Mouse (Mus musculus): ENCODE results near the gene Wfikkn1. TPM values are rescaled to one million over a fixed set of nuclear protein-coding genes. Genes with fewer than 3 reads are reported as not detected.

Gene Wfikkn1
- polyA plus RNA-seq, 1 experiment, result 1.4 TPM

GRCm38 (mm10) chr17:25913877-25914275 lies 33.2 kb upstream of the Wfikkn1 start:
- no peak for TF ChIP-seq POLR2A (IDR thresholded peaks at IDR 0.05; ENCODE audit: borderline replicate concordance, low read depth, low read length)
- peak overlapping the region; percentile 69 for H3K4me3 ChIP-seq (ENCODE audit: insufficient read depth, low read length)
- peak overlapping the region; percentile 98 for H3K27ac ChIP-seq (ENCODE audit: insufficient read depth, low read depth, low read length)
- peaks cover 58% of the 10 kb centered on the region for H3K4me1 ChIP-seq (ENCODE audit: control insufficient read depth, insufficient read depth, low read length)

- Histone ChIP-seq H3K4me1 (ENCODE audit: control insufficient read depth, insufficient read depth, low read length) (peaks cover 57% of the 10 kb centered on the region), H3K4me3 (ENCODE audit: insufficient read depth, low read length) (peak overlapping the region; percentile 69), H3K27ac (ENCODE audit: insufficient read depth, low read depth, low read length) (peak overlapping the region; percentile 96)
- no peak for TF ChIP-seq CTCF (IDR thresholded peaks at IDR 0.05; ENCODE audit: low read depth, low read length)
- no peak for TF ChIP-seq POLR2A (IDR thresholded peaks at IDR 0.05; ENCODE audit: borderline replicate concordance, low read depth, low read length)
These were observed 32.7 kb upstream of the Wfikkn1 start for GRCm38 (mm10) chr17:25913186-25913876.

- Histone ChIP-seq H3K4me1 (ENCODE audit: control insufficient read depth, insufficient read depth, low read length) (peaks cover 45% of the 10 kb centered on the region), H3K4me3 (ENCODE audit: insufficient read depth, low read length) (peak overlapping the region; percentile 19), H3K27ac (ENCODE audit: insufficient read depth, low read depth, low read length) (peak overlapping the region; percentile 67)
- no peak for TF ChIP-seq POLR2A (IDR thresholded peaks at IDR 0.05; ENCODE audit: borderline replicate concordance, low read depth, low read length)
- no peak for TF ChIP-seq CTCF (IDR thresholded peaks at IDR 0.05; ENCODE audit: low read depth, low read length)
These were observed 31.2 kb upstream of the Wfikkn1 start for GRCm38 (mm10) chr17:25911816-25912215.

- TF ChIP-seq POLR2A (IDR thresholded peaks at IDR 0.05; ENCODE audit: borderline replicate concordance, low read depth, low read length) (no peak), CTCF (IDR thresholded peaks at IDR 0.05; ENCODE audit: low read depth, low read length) (no peak)
- Histone ChIP-seq H3K4me1 (ENCODE audit: control insufficient read depth, insufficient read depth, low read length) (peaks cover 31% of the 10 kb centered on the region), H3K27ac (ENCODE audit: insufficient read depth, low read depth, low read length) (no peak overlapping the region), H3K4me3 (ENCODE audit: insufficient read depth, low read length) (no peak overlapping the region)
These were observed 27.0 kb upstream of the Wfikkn1 start for GRCm38 (mm10) chr17:25907640-25908039.

- no peak overlapping the region for H3K4me3 ChIP-seq (ENCODE audit: insufficient read depth, low read length)
- no peak overlapping the region for H3K27ac ChIP-seq (ENCODE audit: insufficient read depth, low read depth, low read length)
- TF ChIP-seq CTCF (IDR thresholded peaks at IDR 0.05; ENCODE audit: low read depth, low read length) (no peak), POLR2A (IDR thresholded peaks at IDR 0.05; ENCODE audit: borderline replicate concordance, low read depth, low read length) (no peak)
- H3K4me1 ChIP-seq (ENCODE audit: control insufficient read depth, insufficient read depth, low read length), result peaks cover 26% of the 10 kb centered on the region
These were observed 22.4 kb upstream of the Wfikkn1 start for GRCm38 (mm10) chr17:25903061-25903460.

- Histone ChIP-seq H3K27ac (ENCODE audit: insufficient read depth, low read depth, low read length) (no peak overlapping the region), H3K4me1 (ENCODE audit: control insufficient read depth, insufficient read depth, low read length) (peaks cover 43% of the 10 kb centered on the region), H3K4me3 (ENCODE audit: insufficient read depth, low read length) (no peak overlapping the region)
- TF ChIP-seq POLR2A (IDR thresholded peaks at IDR 0.05; ENCODE audit: borderline replicate concordance, low read depth, low read length), result no peak
- no peak for TF ChIP-seq CTCF (IDR thresholded peaks at IDR 0.05; ENCODE audit: low read depth, low read length)
These were observed 19.5 kb upstream of the Wfikkn1 start for GRCm38 (mm10) chr17:25900193-25900592.

- TF ChIP-seq CTCF (IDR thresholded peaks at IDR 0.05; ENCODE audit: low read depth, low read length) (no peak), POLR2A (IDR thresholded peaks at IDR 0.05; ENCODE audit: borderline replicate concordance, low read depth, low read length) (no peak)
- H3K4me1 ChIP-seq (ENCODE audit: control insufficient read depth, insufficient read depth, low read length), result peaks cover 35% of the 10 kb centered on the region
- H3K27ac ChIP-seq (ENCODE audit: insufficient read depth, low read depth, low read length), result no peak overlapping the region
- no peak overlapping the region for H3K4me3 ChIP-seq (ENCODE audit: insufficient read depth, low read length)
These were observed 15.2 kb upstream of the Wfikkn1 start for GRCm38 (mm10) chr17:25895891-25896290.

GRCm38 (mm10) chr17:25895415-25895814 lies 14.8 kb upstream of the Wfikkn1 start:
- TF ChIP-seq CTCF (IDR thresholded peaks at IDR 0.05; ENCODE audit: low read depth, low read length) (no peak), POLR2A (IDR thresholded peaks at IDR 0.05; ENCODE audit: borderline replicate concordance, low read depth, low read length) (no peak)
- Histone ChIP-seq H3K4me3 (ENCODE audit: insufficient read depth, low read length) (no peak overlapping the region), H3K4me1 (ENCODE audit: control insufficient read depth, insufficient read depth, low read length) (peaks cover 35% of the 10 kb centered on the region), H3K27ac (ENCODE audit: insufficient read depth, low read depth, low read length) (no peak overlapping the region)

GRCm38 (mm10) chr17:25893975-25894617 lies 13.4 kb upstream of the Wfikkn1 start:
- Histone ChIP-seq H3K4me3 (ENCODE audit: insufficient read depth, low read length) (no peak overlapping the region), H3K27ac (ENCODE audit: insufficient read depth, low read depth, low read length) (no peak overlapping the region), H3K4me1 (ENCODE audit: control insufficient read depth, insufficient read depth, low read length) (peaks cover 27% of the 10 kb centered on the region)
- TF ChIP-seq CTCF (IDR thresholded peaks at IDR 0.05; ENCODE audit: low read depth, low read length) (peak; percentile 53), POLR2A (IDR thresholded peaks at IDR 0.05; ENCODE audit: borderline replicate concordance, low read depth, low read length) (no peak)

GRCm38 (mm10) chr17:25888837-25889236 lies 8.2 kb upstream of the Wfikkn1 start:
- TF ChIP-seq CTCF (IDR thresholded peaks at IDR 0.05; ENCODE audit: low read depth, low read length), result no peak
- TF ChIP-seq POLR2A (IDR thresholded peaks at IDR 0.05; ENCODE audit: borderline replicate concordance, low read depth, low read length), result no peak

More at GRCm38 (mm10) chr17:25888837-25889236, 8.2 kb upstream of the Wfikkn1 start:
- Histone ChIP-seq H3K4me1 (ENCODE audit: control insufficient read depth, insufficient read depth, low read length) (no peaks in the 10 kb centered on the region), H3K4me3 (ENCODE audit: insufficient read depth, low read length) (no peak overlapping the region), H3K27ac (ENCODE audit: insufficient read depth, low read depth, low read length) (no peak overlapping the region)
